Mouse (Mus musculus) left cerebral cortex, postnatal 14 days (tissue): ENCODE measurements around the gene Xrcc1. TPM values are rescaled to one million over a fixed set of nuclear protein-coding genes. Genes with fewer than 3 reads are reported as not detected.

Source experiments
- DNase-seq, 2 experiments: peaks; one replicate each; pipeline ENCODE4 v3.0.0; 2021 to 2022; ENCODE audit warnings: low spot score in 2 of 2, mixed read lengths in 1 of 2
- intact Hi-C: fragments of 180-260 bp; cut with DNase I; formaldehyde crosslinking; loops from one replicate; pipeline ENCODE4 v1.15.1; 2025
- total RNA-seq, 2 experiments: library from RNA; stranded (reverse); gene quantifications; 2 replicates each; pipeline ENCODE4 v1.2.3; 2021

The Xrcc1 gene
- total RNA-seq, 2 experiments from 2014 or later: 34.7 to 37.8 TPM

- intact Hi-C loops: no loop called here
- DNase-seq: no peak
These were observed 75.1 kb downstream of the Xrcc1 start for GRCm38 (mm10) chr7:24621193-24621592.

GRCm38 (mm10) chr7:24622967-24623366 lies 76.9 kb downstream of the Xrcc1 start:
- intact Hi-C loops: no loop called here

More at GRCm38 (mm10) chr7:24622967-24623366, 76.9 kb downstream of the Xrcc1 start:
- no peak for DNase-seq

Other genes starting within 250 kb of the Xrcc1 start
- gene Zfp61, start 245.1 kb upstream of the Xrcc1 start, total RNA-seq: 10 to 100 TPM; 17.8 to 22.0 TPM
- gene Zfp94, start 229.6 kb upstream of the Xrcc1 start, total RNA-seq: 10 to 100 TPM; 16.1 to 16.3 TPM
- not detected for gene Tescl, start 212.4 kb upstream of the Xrcc1 start, total RNA-seq
- gene Lypd5, start 197.1 kb upstream of the Xrcc1 start, total RNA-seq: not detected
- gene Kcnn4, start 176.0 kb upstream of the Xrcc1 start, total RNA-seq: under 1 TPM; 0.32 to 0.40 TPM
- gene Smg9, start 146.7 kb upstream of the Xrcc1 start, total RNA-seq: 10 to 100 TPM; 35.5 to 39.7 TPM
- under 1 TPM in 1 of 2 experiments, not detected in 1; 0.19 TPM for gene Irgc1, start 94.0 kb upstream of the Xrcc1 start, total RNA-seq
- 1 to 10 TPM in 1 of 2 experiments, under 1 TPM in 1; 0.30 to 1.3 TPM for gene Plaur, start 83.8 kb upstream of the Xrcc1 start, total RNA-seq
- 100 to 1,000 TPM; 282 to 289 TPM for gene Cadm4, start 64.3 kb upstream of the Xrcc1 start, total RNA-seq
- 10 to 100 TPM; 53.7 to 53.8 TPM for gene Zfp428, start 39.3 kb upstream of the Xrcc1 start, total RNA-seq
- not detected for gene AC161166.1, start 33.8 kb upstream of the Xrcc1 start, total RNA-seq
- gene Irgq, start 15.6 kb upstream of the Xrcc1 start, total RNA-seq: 10 to 100 TPM; 97.0 to 97.6 TPM
- gene Pinlyp, start 171 bp upstream of the Xrcc1 start, total RNA-seq: not detected
- 10 to 100 TPM in 1 of 2 experiments, 1 to 10 TPM in 1; 9.3 to 11.3 TPM for gene Ethe1, start 41.3 kb downstream of the Xrcc1 start, total RNA-seq
- gene Zfp575, start 41.4 kb downstream of the Xrcc1 start, total RNA-seq: 1 to 10 TPM; 6.9 to 7.2 TPM
- under 1 TPM in 1 of 2 experiments, not detected in 1; 0.42 TPM for gene Phldb3, start 64.5 kb downstream of the Xrcc1 start, total RNA-seq
- gene Lypd3, start 90.3 kb downstream of the Xrcc1 start, total RNA-seq: under 1 TPM; 0.48 to 0.53 TPM
- gene Tex101, start 130.4 kb downstream of the Xrcc1 start, total RNA-seq: not detected
- gene BC049730, start 163.0 kb downstream of the Xrcc1 start, total RNA-seq: not detected
- not detected for gene Gm4763, start 180.6 kb downstream of the Xrcc1 start, total RNA-seq
- not detected for gene Cd177, start 214.0 kb downstream of the Xrcc1 start, total RNA-seq
- not detected for gene Ceacam10, start 230.9 kb downstream of the Xrcc1 start, total RNA-seq